Mouse (Mus musculus) frontal cortex, postnatal 14 days (tissue): Measurements from ENCODE around the gene Smg7.

Experiments
- DNase-seq, 2 experiments: peaks; one replicate each; pipeline ENCODE4 v3.0.0; 2022; ENCODE audit warnings: low spot score in 2 of 2

Gene Smg7

GRCm38 (mm10) chr1:152807619-152808391 lies 94.6 kb downstream of the Smg7 start:
- DNase-seq = no peak

- DNase-seq = no peak
Observed at GRCm38 (mm10) chr1:152804907-152805306, 97.5 kb downstream of the Smg7 start.

GRCm38 (mm10) chr1:152800633-152801176 lies 101.7 kb downstream of the Smg7 start:
- DNase-seq = no peak

- DNase-seq = no peak
Observed at GRCm38 (mm10) chr1:152799897-152800296, 102.5 kb downstream of the Smg7 start, which contains the start of gene Ncf2. Ncf2 (plus strand) TSS chr1:152800194.

- no peak for DNase-seq
Observed at GRCm38 (mm10) chr1:152798125-152798524, 104.3 kb downstream of the Smg7 start.

- no peak for DNase-seq
Observed at GRCm38 (mm10) chr1:152796683-152797263, 105.7 kb downstream of the Smg7 start.

GRCm38 (mm10) chr1:152795688-152796255 lies 106.7 kb downstream of the Smg7 start:
- DNase-seq = no peak

- DNase-seq = no peak
Observed at GRCm38 (mm10) chr1:152793495-152794130, 108.8 kb downstream of the Smg7 start.

GRCm38 (mm10) chr1:152792736-152793494 lies 109.5 kb downstream of the Smg7 start:
- peak in 1 of 2 experiments; percentile 50 for DNase-seq

GRCm38 (mm10) chr1:152791269-152791668 lies 111.2 kb downstream of the Smg7 start:
- no peak for DNase-seq

GRCm38 (mm10) chr1:152790821-152791220 lies 111.6 kb downstream of the Smg7 start:
- no peak for DNase-seq

GRCm38 (mm10) chr1:152790254-152790653 lies 112.2 kb downstream of the Smg7 start:
- DNase-seq = no peak

- no peak for DNase-seq
Observed at GRCm38 (mm10) chr1:152788121-152788660, 114.3 kb downstream of the Smg7 start.
